10 mouse cellular contexts compared by ENCODE assay signal in the genomic region with DNA sequence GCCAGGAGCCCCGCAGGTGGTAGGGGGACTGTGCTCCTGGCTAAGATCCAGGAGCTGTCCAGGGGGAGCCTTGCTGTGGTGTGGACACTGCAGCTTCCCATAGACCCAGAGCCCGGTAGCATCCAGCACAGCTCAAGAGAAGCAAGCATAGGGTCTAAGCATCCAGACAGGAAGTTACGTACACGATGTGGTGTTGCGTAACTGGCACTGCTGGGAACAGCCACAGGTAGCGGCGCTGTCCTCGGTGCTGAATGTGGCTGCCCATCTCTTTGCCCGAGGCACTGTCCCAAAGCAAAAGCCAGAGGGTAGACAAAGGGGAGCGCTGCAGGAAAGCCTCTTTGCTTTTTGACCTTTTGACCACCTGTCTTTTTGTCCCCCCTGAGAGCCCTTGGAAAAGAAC. TPM values are rescaled to one million over a fixed set of nuclear protein-coding genes. Genes with fewer than 3 reads are reported as not detected.
DNase-seq lines count a peak whose midpoint lies in the region; ATAC-seq and TF ChIP-seq lines count a peak whose summit lies in the region.
"Had no signal": no experiment of that assay in that cellular context is flagged by ENCODE, and none has a peak within 500 bp of the region (broad histone marks: within the 10 kb centered on the region; RNA-seq: fewer than 3 reads in every experiment).

No protein-coding gene starts in this region.

- H3K4me2 ChIP-seq in forebrain, embryonic 11.5 days (ENCODE audit: low read depth, low read length, severe bottlenecking): no peak overlapping the region
- no peak overlapping the region for H3K4me2 ChIP-seq in forebrain, embryonic 13.5 days
- no peak overlapping the region for H3K4me2 ChIP-seq in lung, embryonic 14.5 days
- H3K4me2 ChIP-seq: heart, embryonic 13.5 days had no signal

- no peaks in the 10 kb centered on the region for H3K4me1 ChIP-seq in forebrain, embryonic 11.5 days (replicated peaks; ENCODE audit: control insufficient read depth, insufficient read depth, low read length)
- no peaks in the 10 kb centered on the region for H3K4me1 ChIP-seq in forebrain, embryonic 13.5 days
- no peaks in the 10 kb centered on the region for H3K4me1 ChIP-seq in lung, embryonic 14.5 days (ENCODE audit: insufficient read depth)
- H3K4me1 ChIP-seq: heart, embryonic 13.5 days had no signal

- H3K27me3 ChIP-seq in forebrain, embryonic 11.5 days (ENCODE audit: control insufficient read depth, insufficient read depth, low read length): no peaks in the 10 kb centered on the region
- H3K27me3 ChIP-seq in forebrain, embryonic 13.5 days: 0 out of 2 replicates have a peak, but pooled peaks cover 8% of the 10 kb centered on the region
- H3K27me3 ChIP-seq in lung, embryonic 14.5 days (ENCODE audit: insufficient read depth, low read length): no peaks in the 10 kb centered on the region; the same call in 1 of the 2 replicates

- no peak for TF ChIP-seq CTCF in lung, embryonic 14.5 days (IDR thresholded peaks at IDR 0.05; ENCODE audit: low read depth)

- peak; percentile 74 for DNase-seq in forebrain, embryonic 11.5 days (ENCODE audit: low spot score)
- DNase-seq in 416B (ENCODE audit: low read depth): peak; percentile 77
- DNase-seq in embryo, embryonic 9.5 days (ENCODE audit: extremely low spot score): peak; percentile 51
- DNase-seq in lung, embryonic 14.5 days: peak; percentile 79
- no peak for DNase-seq in cerebellum, adult 18-20 months
- DNase-seq in spleen, postnatal 36 days (ENCODE audit: low spot score in 2 of 2): no peak
- DNase-seq in layer of hippocampus, postnatal 10 days (ENCODE audit: low spot score in 2 of 2): no peak

- H3K9me3 ChIP-seq in forebrain, embryonic 11.5 days (ENCODE audit: control insufficient read depth, low read length): no peaks in the 10 kb centered on the region
- H3K9me3 ChIP-seq in forebrain, embryonic 13.5 days (replicated peaks): no peaks in the 10 kb centered on the region
- H3K9me3 ChIP-seq in lung, embryonic 14.5 days (ENCODE audit: low read depth, low read length): no peaks in the 10 kb centered on the region
- H3K9me3 ChIP-seq: heart, embryonic 13.5 days had no signal

- 17% methylated on average over 10 of the region's 10 CpGs for WGBS in forebrain, embryonic 11.5 days
- WGBS in forebrain, embryonic 13.5 days: 19% methylated on average over 10 of the region's 10 CpGs
- 14% methylated on average over 10 of the region's 10 CpGs for WGBS in lung, embryonic 14.5 days

- ATAC-seq in forebrain, embryonic 11.5 days (replicated peaks; ENCODE audit: low FRiP score): no peak
- no peak for ATAC-seq in forebrain, embryonic 13.5 days
- peak; percentile 62; the same call in 1 of the 2 replicates for ATAC-seq in lung, embryonic 14.5 days (ENCODE audit: insufficient read depth)

- H3K4me3 ChIP-seq in forebrain, embryonic 11.5 days (ENCODE audit: low read depth, low read length): no peak overlapping the region
- H3K4me3 ChIP-seq in forebrain, embryonic 13.5 days: no peak overlapping the region
- H3K4me3 ChIP-seq in lung, embryonic 14.5 days (ENCODE audit: low read depth, low read length): no peak overlapping the region
- H3K4me3 ChIP-seq: heart, embryonic 13.5 days had no signal

- no peak overlapping the region for H3K27ac ChIP-seq in forebrain, embryonic 11.5 days (ENCODE audit: low read depth, low read length)
- no peak overlapping the region for H3K27ac ChIP-seq in forebrain, embryonic 13.5 days
- H3K27ac ChIP-seq in lung, embryonic 14.5 days (ENCODE audit: low read depth): no peak overlapping the region
- H3K27ac ChIP-seq: heart, embryonic 13.5 days had no signal

- H3K36me3 ChIP-seq in forebrain, embryonic 11.5 days (ENCODE audit: control insufficient read depth, insufficient read depth, low read length): no peaks in the 10 kb centered on the region
- H3K36me3 ChIP-seq in forebrain, embryonic 13.5 days (ENCODE audit: poor library complexity, severe bottlenecking): no peaks in the 10 kb centered on the region
- H3K36me3 ChIP-seq in lung, embryonic 14.5 days (ENCODE audit: insufficient read depth): no peaks in the 10 kb centered on the region
- H3K36me3 ChIP-seq: heart, embryonic 13.5 days had no signal

- H3K9ac ChIP-seq in forebrain, embryonic 11.5 days (ENCODE audit: low read length): no peak overlapping the region
- H3K9ac ChIP-seq in forebrain, embryonic 13.5 days: no peak overlapping the region
- H3K9ac ChIP-seq in lung, embryonic 14.5 days: no peak overlapping the region
- H3K9ac ChIP-seq: heart, embryonic 13.5 days had no signal

RNA-seq across cellular contexts. Expression of a gene that starts 6.1 kb away (rescaled TPM):
- 4.3 and 4.7 TPM in 2 replicates for polyA plus RNA-seq in forebrain, embryonic 11.5 days (2014; fragmentation: Nextera tagmentation; extraction: Ambion mirVana)
- 0.37 and 0.43 TPM in 2 replicates for polyA plus RNA-seq in forebrain, embryonic 13.5 days (2015; fragmentation: Nextera tagmentation; extraction: Ambion mirVana)
- polyA plus RNA-seq in lung, embryonic 14.5 days (2014; fragmentation: Nextera tagmentation; extraction: Ambion mirVana): 5.3 and 5.4 TPM in 2 replicates
- total RNA-seq in layer of hippocampus, postnatal 10 days (2021): 1 to 10 TPM; 1.3 to 1.6 TPM
- total RNA-seq: neutrophil, adult 5-6 weeks had no signal

RNA-seq across cellular contexts. Expression of a gene that starts 43.3 kb away (rescaled TPM):
- 10.5 and 12.0 TPM in 2 replicates for polyA plus RNA-seq in forebrain, embryonic 11.5 days (2014; fragmentation: Nextera tagmentation; extraction: Ambion mirVana)
- polyA plus RNA-seq in forebrain, embryonic 13.5 days (2015; fragmentation: Nextera tagmentation; extraction: Ambion mirVana): 7.3 and 9.1 TPM in 2 replicates
- polyA plus RNA-seq in lung, embryonic 14.5 days (2014; fragmentation: Nextera tagmentation; extraction: Ambion mirVana): 8.8 and 9.3 TPM in 2 replicates
- total RNA-seq in layer of hippocampus, postnatal 10 days (2021): 1 to 10 TPM; 8.3 to 9.5 TPM

RNA-seq across cellular contexts. Expression of a gene that starts 51.3 kb away (rescaled TPM):
- polyA plus RNA-seq in forebrain, embryonic 11.5 days (2014; fragmentation: Nextera tagmentation; extraction: Ambion mirVana): 15.5 and 15.6 TPM in 2 replicates
- polyA plus RNA-seq in forebrain, embryonic 13.5 days (2015; fragmentation: Nextera tagmentation; extraction: Ambion mirVana): 12.0 and 15.6 TPM in 2 replicates
- polyA plus RNA-seq in lung, embryonic 14.5 days (2014; fragmentation: Nextera tagmentation; extraction: Ambion mirVana): 13.8 and 13.9 TPM in 2 replicates
- 10 to 100 TPM; 26.8 to 31.6 TPM for total RNA-seq in layer of hippocampus, postnatal 10 days (2021)

Comparison
In these comparisons a context has a peak if more than half of its experiments do, and no peak if none do; other contexts are left out.
1. DNase-seq: peak in forebrain, embryonic 11.5 days (single experiment), 416B (single experiment), embryo, embryonic 9.5 days (single experiment) and lung, embryonic 14.5 days (single experiment); none in cerebellum, adult 18-20 months (0 of 2), spleen, postnatal 36 days (0 of 2) and layer of hippocampus, postnatal 10 days (0 of 2).